Mouse (Mus musculus): ENCODE results near the gene Olfr194.

DNA sequence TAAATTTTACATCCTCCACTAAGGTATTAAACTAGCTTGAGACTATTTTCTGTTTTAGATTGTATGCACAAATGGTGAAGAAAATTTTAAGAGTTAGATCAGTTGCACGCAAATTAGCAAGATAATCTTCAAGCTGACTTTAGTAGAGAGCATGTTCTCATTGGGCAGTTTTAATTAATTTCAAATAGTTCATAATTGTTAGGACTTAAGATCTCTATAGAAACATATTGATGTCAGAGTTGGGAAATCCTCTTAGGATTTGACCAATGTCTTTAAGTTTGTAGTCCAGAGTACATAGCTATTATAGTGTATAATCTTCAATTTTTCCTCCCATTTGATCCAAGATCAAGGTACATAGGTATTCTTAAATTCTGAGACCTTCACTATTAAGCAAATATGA, 25.9 kb upstream of the Olfr194 start, which contains the start of gene Olfr195:
- TF ChIP-seq POLR2A (IDR thresholded peaks at IDR 0.05; ENCODE audit: insufficient read depth, low read depth, low read length) = no peak
- no peak for TF ChIP-seq CTCF (IDR thresholded peaks at IDR 0.05; ENCODE audit: insufficient read depth, low read depth, low read length)
